Mouse (Mus musculus) naive thymus-derived CD4-positive, alpha-beta T cell, adult 2 months (primary cell): ENCODE measurements at regions not wholly inside any gene's neighbourhood (a gene's known extent, or its start where the extent isn't known, plus 50 kb on each side); places are given as distances from the start of the nearest gene placed in this dataset.

Experiments
- DNase-seq: peaks from one replicate; pipeline ENCODE4 v3.0.0-alpha.2; 2011; ENCODE audit warnings: low read depth

- DNase-seq: no peak
Observed at GRCm38 (mm10) chr17:29775836-29776235, 59.0 kb upstream of the Ccdc167 start.

GRCm38 (mm10) chr17:29773339-29773738, 56.5 kb upstream of the Ccdc167 start:
- peak; percentile 75 for DNase-seq

- no peak for DNase-seq
Observed at GRCm38 (mm10) chr17:29770914-29771313, 54.1 kb upstream of the Ccdc167 start.

- DNase-seq: peak; percentile 72
Observed at GRCm38 (mm10) chr17:29769631-29770030, 52.8 kb upstream of the Ccdc167 start.

- DNase-seq: peak; percentile 96
Observed at GRCm38 (mm10) chr17:29769143-29769542, 52.3 kb upstream of the Ccdc167 start.

- DNase-seq: peak; percentile 27
Observed at GRCm38 (mm10) chr17:29768642-29769041, 51.8 kb upstream of the Ccdc167 start.
